Mouse (Mus musculus) left cerebral cortex, adult 2 months (tissue): ENCODE measurements around the gene Ryk. TPM values are rescaled to one million over a fixed set of nuclear protein-coding genes. Genes with fewer than 3 reads are reported as not detected.

Experiments
- DNase-seq, 2 experiments: peaks; one replicate each; pipeline ENCODE4 v3.0.0; 2021 to 2022; ENCODE audit warnings: low spot score in 2 of 2, mixed read lengths in 1 of 2; ENCODE audit errors: extremely low spot score in 1 of 2
- H3K27ac ChIP-seq: fragments of 200-600 bp; 2 replicates; pipeline ENCODE4 v1.8.1; 2022
- H3K4me3 ChIP-seq: fragments of 200-600 bp; 2 replicates; pipeline ENCODE4 v1.8.1; 2022
- CTCF ChIP-seq: fragments of 200-600 bp; IDR thresholded peaks from 2 replicates; pipeline ENCODE4 v1.8.1; 2022; ENCODE audit warnings: antibody characterized with exemption, mild to moderate bottlenecking, moderate library complexity
- intact Hi-C: fragments of 180-260 bp; cut with DNase I; formaldehyde crosslinking; loops from one replicate; pipeline ENCODE4 v1.15.1; 2025
- total RNA-seq, 2 experiments: library from RNA; stranded (reverse); gene quantifications; 2 replicates each; pipeline ENCODE4 v1.2.3; 2021

Ryk gene
- total RNA-seq, 2 experiments from 2014 or later: 35.4 to 42.5 TPM

DNA sequence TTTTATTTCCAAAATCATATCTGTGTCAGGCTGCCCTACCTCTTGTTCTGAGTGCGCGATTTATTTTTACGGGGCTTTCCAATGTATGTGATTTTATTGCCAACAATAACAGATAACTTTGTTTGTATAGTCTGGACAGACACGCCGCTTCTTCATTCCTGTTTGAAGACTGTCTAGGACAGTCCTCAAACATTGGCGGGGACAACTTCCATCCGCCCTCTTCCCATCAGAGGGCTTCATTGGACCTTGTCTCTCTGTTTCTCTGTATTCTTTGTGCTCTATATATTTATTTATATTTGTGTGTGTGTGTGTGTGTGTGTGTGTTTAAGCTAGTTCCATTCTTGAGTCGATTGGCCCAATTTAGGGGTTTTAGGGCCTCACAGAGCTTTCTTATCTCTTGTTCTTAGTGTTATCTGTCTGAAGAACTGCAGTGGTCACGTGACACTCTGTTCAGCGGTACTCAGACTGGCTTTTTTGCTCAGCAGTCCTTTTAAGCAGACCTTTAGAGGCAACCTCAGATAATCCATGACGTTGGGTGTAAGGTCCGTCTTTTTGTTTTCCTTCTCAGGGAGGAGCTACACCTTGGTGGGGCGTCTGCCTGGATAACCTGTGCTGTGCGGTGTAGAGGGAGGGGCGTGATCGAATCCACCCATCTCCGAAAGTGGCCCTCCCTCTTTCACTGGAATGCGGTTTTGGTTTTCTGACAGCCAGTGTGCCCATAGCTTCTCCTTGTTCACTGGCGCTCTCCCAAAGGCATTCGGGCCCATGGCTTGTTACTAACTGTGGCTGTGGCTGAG, 99.4 kb downstream of the Ryk start:
- Histone ChIP-seq H3K27ac (no peak overlapping the region), H3K4me3 (no peak overlapping the region)
- no peak for DNase-seq
- TF ChIP-seq CTCF: no peak
- intact Hi-C loops: no loop called here

DNA sequence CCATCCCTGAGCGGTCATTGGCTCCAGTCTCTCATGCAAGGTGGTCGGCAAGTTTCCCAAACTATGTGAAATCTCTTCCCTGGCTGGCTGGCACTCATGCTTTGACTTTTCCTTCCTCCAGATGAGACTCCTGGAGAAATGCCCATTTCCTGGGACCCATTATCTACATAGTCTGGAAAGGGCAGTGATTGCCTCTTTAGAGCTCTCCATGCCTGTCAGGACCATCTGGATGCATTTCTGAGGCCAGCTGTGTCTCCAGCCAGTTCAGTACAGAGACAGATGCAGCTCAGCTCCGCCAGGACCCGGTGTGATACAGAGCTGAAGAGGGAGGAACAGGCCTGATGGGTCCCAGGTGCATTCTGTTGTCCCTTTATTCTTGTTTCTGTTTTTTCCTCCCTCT, 107.5 kb downstream of the Ryk start:
- H3K4me3 ChIP-seq: no peak overlapping the region
- no peak overlapping the region for H3K27ac ChIP-seq
- no peak for DNase-seq
- intact Hi-C loops: no loop called here
- TF ChIP-seq CTCF: no peak

DNA sequence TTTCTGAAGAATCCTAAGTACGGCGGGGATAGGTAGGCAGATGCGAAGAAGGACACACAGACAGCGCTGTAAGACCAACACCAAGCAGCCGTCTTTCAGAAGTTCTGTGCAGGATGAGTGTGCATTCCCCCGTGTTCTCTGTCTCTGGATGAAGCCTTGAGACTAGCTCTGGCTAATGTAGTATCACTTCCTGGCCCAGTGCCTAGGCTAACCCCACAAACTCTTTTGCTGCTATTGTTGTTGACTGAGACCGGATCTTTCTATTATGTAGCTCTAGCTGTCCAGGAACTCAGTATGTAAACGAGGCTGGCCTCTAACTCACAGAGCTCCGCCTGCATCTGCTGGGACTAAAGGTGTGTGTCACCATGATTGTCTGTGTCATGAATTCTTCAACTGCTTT, 110.2 kb downstream of the Ryk start:
- no peak overlapping the region for H3K4me3 ChIP-seq
- TF ChIP-seq CTCF: no peak
- H3K27ac ChIP-seq: no peak overlapping the region
- intact Hi-C loops: no loop called here
- no peak for DNase-seq

DNA sequence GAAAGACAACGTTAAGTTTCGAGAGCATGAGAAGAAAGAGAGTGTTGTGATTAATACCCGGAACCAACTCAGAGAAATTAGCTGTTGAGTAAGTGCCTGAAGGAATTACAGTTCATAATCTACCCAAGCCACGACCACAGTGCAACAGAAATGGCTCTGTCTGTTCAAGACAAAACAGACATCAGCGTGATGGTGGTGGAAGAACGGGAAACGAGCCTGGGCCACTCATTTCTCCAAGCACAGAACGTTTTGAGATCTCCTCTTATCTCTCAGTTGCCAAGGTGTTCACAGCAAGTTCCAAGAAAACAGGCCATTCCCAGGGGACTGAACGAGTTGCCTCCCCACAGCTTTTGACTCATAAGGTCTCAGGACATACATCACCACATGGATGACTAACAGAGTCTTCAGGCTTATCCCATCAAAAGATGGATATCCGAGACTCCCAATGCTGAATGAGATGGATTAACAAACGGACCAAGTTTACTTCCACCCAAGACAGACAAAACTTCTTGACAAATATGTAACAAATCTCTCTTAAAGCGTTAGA, 111.8 kb downstream of the Ryk start:
- no peak overlapping the region for H3K27ac ChIP-seq
- no peak overlapping the region for H3K4me3 ChIP-seq
- no peak for TF ChIP-seq CTCF
- intact Hi-C loops: no loop called here
- DNase-seq: no peak

DNA sequence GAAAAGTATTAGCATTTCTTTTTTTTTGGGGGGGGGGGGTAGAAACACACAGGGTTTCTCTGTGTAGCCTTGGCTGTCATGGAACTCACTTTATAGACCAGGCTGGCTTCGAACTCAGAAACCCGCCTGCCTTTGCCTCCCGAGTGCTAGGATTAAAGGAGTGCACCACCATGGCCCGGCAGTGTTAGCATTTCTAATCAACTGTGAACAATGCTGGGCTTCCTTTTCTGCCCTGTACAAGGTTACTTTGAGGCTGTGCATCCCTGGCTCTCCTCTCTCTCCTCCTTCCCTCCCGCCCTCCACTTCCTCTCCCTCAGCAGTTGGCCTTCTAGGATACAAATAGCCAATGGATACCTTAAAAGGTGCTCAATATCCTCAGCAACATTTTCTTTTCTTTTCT, 114.0 kb downstream of the Ryk start:
- no peak for TF ChIP-seq CTCF
- intact Hi-C loops: no loop called here
- Histone ChIP-seq H3K27ac (no peak overlapping the region), H3K4me3 (no peak overlapping the region)
- DNase-seq: no peak

DNA sequence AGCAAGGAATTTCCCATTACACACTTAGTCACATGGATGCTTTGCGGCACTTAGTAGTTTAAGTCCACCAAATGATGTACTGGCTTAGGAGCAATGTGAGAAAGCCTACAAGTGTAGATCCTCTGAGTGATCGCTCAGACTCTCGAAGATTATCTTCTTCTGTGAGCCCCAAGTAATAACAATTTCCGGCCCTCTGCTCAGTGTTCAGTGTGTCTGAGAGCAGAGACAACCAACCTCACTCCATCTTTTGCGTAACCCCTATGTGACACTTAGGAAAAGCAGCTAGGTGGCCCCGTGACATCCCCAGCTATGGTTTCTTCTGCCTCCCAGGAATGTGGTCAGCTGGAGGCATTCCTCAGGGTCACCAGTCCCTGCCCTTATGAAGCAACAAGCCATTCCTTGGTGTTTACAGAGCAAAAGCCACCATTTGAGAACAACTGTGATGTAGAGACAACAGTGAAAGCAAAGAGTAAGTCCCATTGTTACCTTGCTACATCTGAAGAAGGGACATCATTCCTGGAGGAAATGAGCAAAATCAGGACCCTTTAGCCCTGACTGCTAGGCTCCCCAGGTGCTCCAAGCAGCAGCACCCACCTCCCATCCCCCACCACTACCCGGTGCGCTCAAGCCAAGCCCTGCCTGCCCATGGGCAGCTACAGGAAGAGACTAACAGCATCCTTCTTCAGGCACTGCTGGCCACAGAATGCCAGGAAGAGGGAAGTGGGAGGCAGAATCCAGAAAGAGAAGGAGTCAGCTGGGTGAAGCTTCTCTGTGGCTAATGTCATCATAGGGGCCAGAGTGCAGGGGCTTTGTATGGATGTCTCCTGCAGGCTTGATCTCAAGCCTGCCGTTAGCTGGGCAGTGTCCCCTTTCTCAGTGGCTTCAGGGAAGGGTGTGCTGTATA, 116.6 kb downstream of the Ryk start:
- intact Hi-C loops: no loop called here
- DNase-seq: no peak
- no peak for TF ChIP-seq CTCF
- H3K4me3 ChIP-seq: no peak overlapping the region
- H3K27ac ChIP-seq: no peak overlapping the region

DNA sequence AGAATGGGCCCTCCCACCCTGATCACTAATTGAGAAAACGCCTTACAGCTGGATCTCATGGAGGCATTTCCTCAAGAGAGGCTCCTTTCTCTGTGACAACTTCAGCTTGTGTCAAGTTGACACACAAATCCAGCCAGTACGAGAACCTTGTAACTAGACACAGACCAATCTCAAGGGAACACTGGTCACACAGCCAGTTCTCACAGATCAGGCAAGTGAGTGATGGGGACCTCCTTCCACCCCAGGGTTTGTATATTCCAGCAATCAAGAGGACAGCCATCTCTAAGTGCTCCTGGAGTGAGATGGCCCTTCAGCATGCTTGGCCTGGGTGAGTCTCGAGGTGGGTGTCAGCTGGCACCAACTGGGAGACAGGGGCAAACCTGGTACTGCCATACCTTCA, 121.1 kb downstream of the Ryk start:
- no peak overlapping the region for H3K4me3 ChIP-seq
- TF ChIP-seq CTCF: no peak
- intact Hi-C loops: no loop called here
- no peak for DNase-seq
- no peak overlapping the region for H3K27ac ChIP-seq

Other genes with a start within 250 kb of the Ryk start
- 100 to 1,000 TPM in 1 of 2 experiments, 10 to 100 TPM in 1; 98.6 to 116 TPM for gene Anapc13, start 208.6 kb upstream of the Ryk start, total RNA-seq
- 10 to 100 TPM; 32.2 to 37.7 TPM for gene Cep63, start 208.4 kb upstream of the Ryk start, total RNA-seq
- 10 to 100 TPM; 21.3 to 22.4 TPM for gene Amotl2, start 118.2 kb upstream of the Ryk start, total RNA-seq
- 1 to 10 TPM in 1 of 2 experiments, under 1 TPM in 1; 0.89 to 1.2 TPM for gene Slco2a1, start 153.8 kb downstream of the Ryk start, total RNA-seq